Mouse (Mus musculus) brain, embryonic 14.5 days (tissue): ENCODE data around the gene Zfp866.

Experiments
- CTCF ChIP-seq: fragments of 200-500 bp; IDR thresholded peaks from 2 replicates; pipeline ENCODE4 v1.5.1; 2012; ENCODE audit warnings: inconsistent platforms, mild to moderate bottlenecking, moderate library complexity, borderline replicate concordance; ENCODE audit not compliant: insufficient read depth, insufficient read length; ENCODE audit errors: extremely low read depth
- POLR2A ChIP-seq: fragments of 200-500 bp; IDR thresholded peaks from 2 replicates; pipeline ENCODE4 v1.6.1; 2012; ENCODE audit warnings: mild to moderate bottlenecking, inconsistent platforms, borderline replicate concordance; ENCODE audit not compliant: poor library complexity, insufficient read depth, insufficient read length, severe bottlenecking; ENCODE audit errors: extremely low read depth

- TF ChIP-seq POLR2A (no peak), CTCF (no peak)
Measured at GRCm38 (mm10) chr8:69801796-69802195, 10.8 kb upstream of the Zfp866 start.
